Mouse (Mus musculus) heart, adult 2 months (tissue): ENCODE measurements around the gene Laptm4a. TPM values are rescaled to one million over a fixed set of nuclear protein-coding genes. Genes with fewer than 3 reads are reported as not detected.

Source experiments
- DNase-seq, 2 experiments: peaks; one replicate each; pipeline ENCODE4 v3.0.0; 2021
- H3K27ac ChIP-seq: fragments of 200-600 bp; 2 replicates; pipeline ENCODE4 v1.8.1; 2022
- H3K27me3 ChIP-seq: fragments of 200-500 bp; 2 replicates; pipeline ENCODE4 v1.6.1; 2012; ENCODE audit warnings: mild to moderate bottlenecking, low read length, inconsistent platforms, mixed read lengths; ENCODE audit not compliant: control insufficient read depth, insufficient read depth
- H3K36me3 ChIP-seq: fragments of 200-500 bp; 2 replicates; pipeline ENCODE4 v1.6.1; 2012; ENCODE audit warnings: low read length, inconsistent platforms; ENCODE audit not compliant: control insufficient read depth, insufficient read depth
- H3K4me1 ChIP-seq: fragments of 200-500 bp; 2 replicates; pipeline ENCODE4 v1.6.1; 2011; ENCODE audit warnings: low read length; ENCODE audit not compliant: control insufficient read depth, insufficient read depth
- H3K4me3 ChIP-seq: fragments of 200-600 bp; 2 replicates; pipeline ENCODE4 v1.8.1; 2022
- H3K79me2 ChIP-seq: fragments of 200-500 bp; replicated peaks from 2 replicates; pipeline ENCODE4 v1.6.1; 2012; ENCODE audit warnings: mild to moderate bottlenecking, inconsistent platforms, low read length, moderate library complexity, mixed read lengths; ENCODE audit not compliant: control insufficient read depth, insufficient read depth
- H3K9ac ChIP-seq: fragments of 200-500 bp; 2 replicates; pipeline ENCODE4 v1.6.1; 2012; ENCODE audit warnings: low read depth, mild to moderate bottlenecking, control low read depth, inconsistent platforms, low read length, mixed read lengths
- CTCF ChIP-seq: fragments of 200-600 bp; IDR thresholded peaks from 2 replicates; pipeline ENCODE4 v1.8.1; 2022; ENCODE audit warnings: antibody characterized with exemption, mild to moderate bottlenecking, moderate library complexity
- EP300 ChIP-seq: fragments of 200-500 bp; IDR thresholded peaks from 2 replicates; pipeline ENCODE4 v1.6.1; 2011; ENCODE audit warnings: low read depth, low read length, control low read depth; ENCODE audit not compliant: insufficient read depth
- POLR2A ChIP-seq: fragments of 200-500 bp; IDR thresholded peaks from 2 replicates; pipeline ENCODE4 v1.6.1; 2011; ENCODE audit warnings: mild to moderate bottlenecking, low read depth, low read length, control low read depth; ENCODE audit not compliant: insufficient read depth
- WGBS: fragments of 180-500 bp; shearing (Covaris S2); methylation state at CpG from one replicate; pipeline ENCODE4 v1.1.7; 2018; 5-methylcytosine and 5-hydroxymethylcytosine counted together
- intact Hi-C: fragments of 180-260 bp; cut with DNase I; formaldehyde crosslinking; loops from one replicate; pipeline ENCODE4 v1.15.1; 2025
- polyA plus RNA-seq: library from polyadenylated mRNA; depleted of rRNA; stranded (reverse); fragments of >200 nt; gene quantifications from 2 replicates; pipeline ENCODE4 v1.2.3, GENCODE M21; 2012
- total RNA-seq, 2 experiments: library from RNA; stranded (reverse); gene quantifications; 2 replicates each; pipeline ENCODE4 v1.2.3; 2021

Gene Laptm4a
- total and polyA plus RNA-seq, 3 experiments, result 314 to 372 (median 366) TPM

GRCm38 (mm10) chr12:8889117-8889665 lies 32.3 kb upstream of the Laptm4a start:
- H3K9ac ChIP-seq, result no peak overlapping the region
- DNase-seq, result peak; percentile 66 to 78
- no peak overlapping the region for H3K27ac ChIP-seq
- WGBS, result 16% methylated on average over 10 of the region's 10 CpGs
- H3K27me3 ChIP-seq, result no peaks in the 10 kb centered on the region
- peaks cover 7% of the 10 kb centered on the region for H3K4me1 ChIP-seq
- H3K36me3 ChIP-seq, result no peaks in the 10 kb centered on the region
- H3K4me3 ChIP-seq, result no peak overlapping the region
- H3K79me2 ChIP-seq, result no peaks in the 10 kb centered on the region
- intact Hi-C loops, result loop anchor here (1.0 to 10.0 kb wide), 3 partner anchors 48 to 254 kb away; no protein-coding TSS in a partner anchor
- TF ChIP-seq POLR2A, result no peak
- TF ChIP-seq EP300, result peak; percentile 93
- TF ChIP-seq CTCF, result no peak; the same call in none of the 2 replicates

GRCm38 (mm10) chr12:8892876-8893532 lies 28.5 kb upstream of the Laptm4a start:
- WGBS, result 30% methylated on average over 14 of the region's 21 CpGs
- no peak for DNase-seq

GRCm38 (mm10) chr12:8897140-8897539 lies 24.3 kb upstream of the Laptm4a start:
- H3K36me3 ChIP-seq, result no peaks in the 10 kb centered on the region
- H3K79me2 ChIP-seq, result no peaks in the 10 kb centered on the region
- H3K27ac ChIP-seq, result no peak overlapping the region
- DNase-seq, result no peak
- intact Hi-C loops, result no loop called here
- no peak overlapping the region for H3K4me3 ChIP-seq
- no peak for TF ChIP-seq POLR2A
- no peak for TF ChIP-seq CTCF
- no peak for TF ChIP-seq EP300
- H3K9ac ChIP-seq, result no peak overlapping the region
- 47% methylated on average over 7 of the region's 7 CpGs for WGBS
- peaks cover 9% of the 10 kb centered on the region for H3K4me1 ChIP-seq
- H3K27me3 ChIP-seq, result no peaks in the 10 kb centered on the region

More at GRCm38 (mm10) chr12:8892876-8893532, 28.5 kb upstream of the Laptm4a start:
- Histone ChIP-seq H3K4me3 (no peak overlapping the region; the same call in 1 of the 2 replicates), H3K27ac (no peak overlapping the region; the same call in 1 of the 2 replicates), H3K36me3 (no peaks in the 10 kb centered on the region), H3K9ac (no peak overlapping the region), H3K4me1 (peaks cover 1% of the 10 kb centered on the region; the same call in 1 of the 2 replicates), H3K79me2 (no peaks in the 10 kb centered on the region), H3K27me3 (no peaks in the 10 kb centered on the region)
- no peak for TF ChIP-seq EP300
- no peak for TF ChIP-seq POLR2A
- no peak for TF ChIP-seq CTCF
- intact Hi-C loops, result no loop called here

- no peaks in the 10 kb centered on the region for H3K27me3 ChIP-seq
- H3K4me1 ChIP-seq, result peaks cover 8% of the 10 kb centered on the region
- no peak for DNase-seq
- no peak overlapping the region for H3K4me3 ChIP-seq
- TF ChIP-seq CTCF (no peak), POLR2A (no peak), EP300 (no peak)
- no peaks in the 10 kb centered on the region for H3K36me3 ChIP-seq
- intact Hi-C loops, result no loop called here
- WGBS, result 79% methylated on average over 19 of the region's 19 CpGs
- H3K79me2 ChIP-seq, result no peaks in the 10 kb centered on the region
- H3K27ac ChIP-seq, result peak overlapping the region; percentile 52; the same call in 1 of the 2 replicates
- no peak overlapping the region for H3K9ac ChIP-seq
These were observed 22.3 kb upstream of the Laptm4a start for GRCm38 (mm10) chr12:8898879-8899785.

GRCm38 (mm10) chr12:8900107-8900698 lies 21.3 kb upstream of the Laptm4a start:
- Histone ChIP-seq H3K4me3 (no peak overlapping the region), H3K27ac (peak overlapping the region; percentile 52), H3K27me3 (no peaks in the 10 kb centered on the region), H3K36me3 (no peaks in the 10 kb centered on the region), H3K9ac (no peak overlapping the region), H3K79me2 (no peaks in the 10 kb centered on the region), H3K4me1 (peaks cover 8% of the 10 kb centered on the region)
- no peak for DNase-seq
- WGBS, result 54% methylated on average over 4 of the region's 4 CpGs
- intact Hi-C loops, result no loop called here
- no peak for TF ChIP-seq EP300
- TF ChIP-seq CTCF, result no peak
- no peak for TF ChIP-seq POLR2A
